Mouse (Mus musculus) small intestine, adult 2 months (tissue): Measurements from ENCODE around the gene Zmiz1. TPM values are rescaled to one million over a fixed set of nuclear protein-coding genes. Genes with fewer than 3 reads are reported as not detected.

Source experiments
- H3K27ac ChIP-seq: fragments of 200-500 bp; 2 replicates; pipeline ENCODE4 v1.5.1; 2012; ENCODE audit warnings: low read depth, low read length, control low read depth, inconsistent platforms; ENCODE audit not compliant: insufficient read depth
- H3K27me3 ChIP-seq: fragments of 200-500 bp; 2 replicates; pipeline ENCODE4 v1.6.1; 2012; ENCODE audit warnings: mild to moderate bottlenecking, moderate library complexity, low read length, inconsistent platforms; ENCODE audit not compliant: control insufficient read depth, insufficient read depth
- H3K36me3 ChIP-seq: fragments of 200-500 bp; 2 replicates; pipeline ENCODE4 v1.6.1; 2012; ENCODE audit warnings: mild to moderate bottlenecking, low read length, control low read depth, inconsistent platforms; ENCODE audit not compliant: control insufficient read depth, insufficient read depth
- H3K4me1 ChIP-seq: fragments of 200-500 bp; 2 replicates; pipeline ENCODE4 v1.6.1; 2012; ENCODE audit warnings: low read length, inconsistent platforms, mixed read lengths; ENCODE audit not compliant: control insufficient read depth, insufficient read depth, insufficient read length
- H3K4me3 ChIP-seq: fragments of 200-500 bp; 2 replicates; pipeline ENCODE4 v1.5.1; 2012; ENCODE audit warnings: low read depth, mild to moderate bottlenecking, control low read depth, inconsistent platforms, low read length, moderate library complexity
- CTCF ChIP-seq: fragments of 200-500 bp; IDR thresholded peaks from 2 replicates; pipeline ENCODE4 v1.5.1; 2012; ENCODE audit warnings: low read depth, mild to moderate bottlenecking, control low read depth, inconsistent platforms, low read length, moderate library complexity, mixed read lengths; ENCODE audit not compliant: insufficient replicate concordance, insufficient read length; ENCODE audit errors: extremely low read depth
- POLR2A ChIP-seq: fragments of 200-500 bp; IDR thresholded peaks from 2 replicates; pipeline ENCODE4 v1.6.1; 2012; ENCODE audit warnings: low read depth, mild to moderate bottlenecking, control low read depth, inconsistent platforms, low read length, moderate library complexity
- WGBS: fragments of 180-500 bp; shearing (Covaris S2); methylation state at CpG from one replicate; pipeline ENCODE4 v1.1.7; 2018; 5-methylcytosine and 5-hydroxymethylcytosine counted together
- polyA plus RNA-seq: library from polyadenylated mRNA; depleted of rRNA; stranded (reverse); fragments of >200 nt; gene quantifications from 2 replicates; pipeline ENCODE4 v1.2.3, GENCODE M21; 2012

The Zmiz1 gene
- polyA plus RNA-seq, 1 experiment = 91.5 TPM

DNA sequence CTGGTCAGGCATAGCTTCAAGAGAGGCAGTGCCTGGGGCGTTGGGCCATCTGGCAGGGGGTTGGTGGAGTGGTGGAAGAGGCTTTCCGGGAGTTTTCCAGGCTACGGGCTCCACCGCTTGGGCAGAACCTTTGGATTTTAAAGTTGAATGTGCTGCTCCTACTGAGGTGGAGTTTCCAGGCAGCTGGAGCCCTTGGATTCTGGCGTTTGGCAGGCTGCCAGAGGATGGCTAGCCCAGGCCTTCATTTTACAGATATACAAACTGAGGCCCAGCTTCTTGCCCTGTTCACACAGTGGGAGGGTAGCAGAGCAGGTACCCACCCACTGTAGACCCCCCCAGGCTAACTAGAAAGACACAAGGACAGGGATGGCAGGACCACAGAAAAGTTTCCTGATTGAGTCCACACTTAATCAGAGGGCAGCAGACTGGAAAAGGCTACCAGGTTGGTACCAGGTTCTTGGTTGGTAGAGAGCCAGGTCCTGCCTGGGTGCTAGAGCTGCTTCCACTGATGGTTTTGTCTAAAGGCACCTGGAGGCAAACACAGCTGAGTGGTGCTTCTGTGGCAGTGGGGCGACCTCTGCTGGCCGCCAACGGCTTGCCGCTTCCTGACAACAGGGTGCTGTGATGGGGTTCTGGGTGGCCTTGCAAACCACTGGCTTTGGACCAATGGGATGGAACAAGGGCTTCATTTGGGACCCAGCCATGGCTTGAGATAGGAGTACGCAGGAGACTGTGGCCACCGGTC lies 106.5 kb downstream of the Zmiz1 start:
- no peak overlapping the region for H3K4me3 ChIP-seq
- peaks cover 14% of the 10 kb centered on the region for H3K4me1 ChIP-seq
- 27% methylated on average over 11 of the region's 11 CpGs for WGBS
- H3K36me3 ChIP-seq = peaks cover 3% of the 10 kb centered on the region; the same call in 1 of the 2 replicates
- H3K27me3 ChIP-seq = no peaks in the 10 kb centered on the region
- TF ChIP-seq CTCF (peak; percentile 94), POLR2A (no peak)
- H3K27ac ChIP-seq = no peak overlapping the region

GRCm38 (mm10) chr14:25567245-25567644 lies 108.3 kb downstream of the Zmiz1 start:
- 59% methylated on average over 3 of the region's 3 CpGs for WGBS
- H3K27me3 ChIP-seq = no peaks in the 10 kb centered on the region
- peaks cover 8% of the 10 kb centered on the region for H3K36me3 ChIP-seq
- H3K4me1 ChIP-seq = peaks cover 5% of the 10 kb centered on the region
- no peak overlapping the region for H3K27ac ChIP-seq
- no peak overlapping the region for H3K4me3 ChIP-seq
- peak; percentile 75; the same call in 1 of the 2 replicates for TF ChIP-seq CTCF
- TF ChIP-seq POLR2A = no peak

DNA sequence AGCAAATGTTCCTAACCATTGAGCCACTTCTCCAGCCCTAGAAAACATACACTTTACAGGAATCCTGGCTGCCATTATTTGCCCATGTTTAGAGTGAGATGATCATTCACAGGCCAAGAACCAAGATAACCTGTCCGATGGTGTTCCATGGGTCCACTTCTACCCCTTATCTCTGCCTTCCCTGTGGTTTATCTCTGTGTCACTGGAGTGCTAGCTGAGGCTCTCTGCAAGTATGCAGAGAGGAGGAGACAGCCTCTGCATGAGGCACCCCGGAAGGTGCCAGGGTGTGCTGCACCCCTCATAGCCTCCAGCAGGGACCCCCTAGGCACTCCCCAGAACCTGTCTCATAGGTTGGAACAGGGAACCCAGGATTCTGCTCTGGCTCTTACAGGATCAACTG lies 108.9 kb downstream of the Zmiz1 start:
- Histone ChIP-seq H3K4me3 (no peak overlapping the region), H3K36me3 (peaks cover 13% of the 10 kb centered on the region), H3K4me1 (peaks cover 3% of the 10 kb centered on the region), H3K27me3 (no peaks in the 10 kb centered on the region), H3K27ac (no peak overlapping the region)
- 89% methylated on average over 2 of the region's 2 CpGs for WGBS
- TF ChIP-seq CTCF (no peak), POLR2A (no peak)

GRCm38 (mm10) chr14:25574047-25574870 lies 115.3 kb downstream of the Zmiz1 start:
- Histone ChIP-seq H3K27ac (no peak overlapping the region), H3K27me3 (no peaks in the 10 kb centered on the region), H3K36me3 (peaks cover 52% of the 10 kb centered on the region), H3K4me1 (no peaks in the 10 kb centered on the region), H3K4me3 (no peak overlapping the region)
- 68% methylated on average over 16 of the region's 16 CpGs for WGBS
- TF ChIP-seq CTCF (no peak), POLR2A (no peak)

GRCm38 (mm10) chr14:25576642-25577041 lies 117.7 kb downstream of the Zmiz1 start:
- H3K27ac ChIP-seq = no peak overlapping the region
- 69% methylated on average over 3 of the region's 3 CpGs for WGBS
- no peak overlapping the region for H3K4me3 ChIP-seq
- peaks cover 68% of the 10 kb centered on the region for H3K36me3 ChIP-seq
- no peaks in the 10 kb centered on the region for H3K4me1 ChIP-seq
- no peaks in the 10 kb centered on the region for H3K27me3 ChIP-seq
- no peak for TF ChIP-seq CTCF
- no peak for TF ChIP-seq POLR2A

DNA sequence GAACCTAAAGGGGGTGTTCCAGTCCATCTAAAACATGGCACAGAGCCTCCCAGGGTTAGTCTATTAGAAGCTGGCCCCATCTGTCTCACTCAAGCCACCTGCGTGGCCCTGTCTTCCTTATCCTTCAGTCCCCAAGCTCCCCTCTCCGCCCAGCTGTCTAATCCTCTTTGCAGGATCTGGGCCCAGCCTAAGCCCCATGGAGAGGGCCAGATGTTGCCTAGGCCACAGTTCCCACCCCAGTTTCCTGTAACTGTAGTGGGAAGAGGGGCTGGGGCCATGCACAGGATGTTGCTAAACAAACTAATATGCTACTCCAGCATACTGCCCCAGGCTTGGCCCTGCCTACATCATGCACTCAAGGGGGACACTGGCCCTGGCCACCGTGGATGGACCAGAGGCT lies 118.4 kb downstream of the Zmiz1 start:
- Histone ChIP-seq H3K36me3 (peaks cover 66% of the 10 kb centered on the region), H3K27ac (no peak overlapping the region), H3K27me3 (no peaks in the 10 kb centered on the region), H3K4me3 (no peak overlapping the region), H3K4me1 (no peaks in the 10 kb centered on the region)
- no peak for TF ChIP-seq POLR2A
- TF ChIP-seq CTCF = no peak
- 72% methylated on average over 3 of the region's 3 CpGs for WGBS

GRCm38 (mm10) chr14:25579597-25579996 lies 120.6 kb downstream of the Zmiz1 start:
- Histone ChIP-seq H3K4me3 (no peak overlapping the region), H3K27ac (no peak overlapping the region), H3K4me1 (no peaks in the 10 kb centered on the region), H3K27me3 (no peaks in the 10 kb centered on the region), H3K36me3 (peaks cover 73% of the 10 kb centered on the region)
- no peak for TF ChIP-seq POLR2A
- TF ChIP-seq CTCF = no peak
- 89% methylated on average over 7 of the region's 7 CpGs for WGBS
